Comparison of ENCODE assay signal across 8 mouse cellular contexts in the genomic region with DNA sequence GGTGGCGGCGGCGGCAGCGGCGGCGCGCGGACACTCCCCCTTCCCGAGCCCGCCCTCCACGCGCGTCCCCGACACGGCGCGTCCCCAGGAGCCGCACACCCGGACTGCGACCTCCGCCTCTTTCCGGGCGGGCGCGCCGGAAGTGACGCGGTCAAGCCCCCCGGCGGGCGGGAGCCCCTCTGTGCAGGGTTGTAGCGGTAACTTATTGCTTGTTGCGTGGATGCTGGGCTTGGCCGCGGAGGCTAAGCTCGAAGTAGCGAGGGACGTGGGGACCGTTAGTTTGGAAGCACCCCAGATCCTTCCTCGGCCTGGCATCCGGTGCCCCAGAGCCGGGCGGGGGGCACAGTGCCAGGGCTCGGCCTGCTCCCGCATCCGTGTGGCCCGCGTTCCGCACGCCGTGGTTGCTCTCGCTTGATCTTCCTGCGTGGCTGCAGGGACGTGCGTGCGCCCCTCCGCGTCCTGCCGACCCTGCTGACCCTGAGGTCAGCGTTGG. TPM values are rescaled to one million over a fixed set of nuclear protein-coding genes. Genes with fewer than 3 reads are reported as not detected.
DNase-seq lines count a peak whose midpoint lies in the region; ATAC-seq and TF ChIP-seq lines count a peak whose summit lies in the region.

A gene (minus strand): TSS at position 90 of the 493 bp plus-strand sequence.

- peak; percentile 86 for ATAC-seq in CD4-positive, CD25-positive, alpha-beta regulatory T cell, adult 4 months
- ATAC-seq in heart, embryonic 15.5 days (replicated peaks; ENCODE audit: insufficient number of reproducible peaks, insufficient read depth, low FRiP score, low read depth), result peak; percentile 96
- peak; percentile 93 for ATAC-seq in liver, embryonic 14.5 days (ENCODE audit: insufficient read depth)
- peak; percentile 98 for ATAC-seq in neural tube, embryonic 11.5 days (ENCODE audit: insufficient read depth, low FRiP score, low TSS enrichment)
- peak; percentile 96 for ATAC-seq in stomach, postnatal 0 days (ENCODE audit: low FRiP score, low TSS enrichment)

- no peaks in the 10 kb centered on the region for H3K27me3 ChIP-seq in forebrain, embryonic 10.5 days (ENCODE audit: poor library complexity, severe bottlenecking)
- H3K27me3 ChIP-seq in heart, embryonic 15.5 days, result no peaks in the 10 kb centered on the region
- no peaks in the 10 kb centered on the region for H3K27me3 ChIP-seq in liver, embryonic 14.5 days (ENCODE audit: control insufficient read depth, insufficient read depth, low read length)
- no peaks in the 10 kb centered on the region for H3K27me3 ChIP-seq in neural tube, embryonic 11.5 days (ENCODE audit: control insufficient read depth, insufficient read depth, low read length)
- no peaks in the 10 kb centered on the region for H3K27me3 ChIP-seq in stomach, postnatal 0 days (ENCODE audit: control insufficient read depth, insufficient read depth, low read length)

- peak within 1 kb of the TSS; percentile 91 for H3K9ac ChIP-seq in heart, embryonic 15.5 days
- peak within 1 kb of the TSS; percentile 82 for H3K9ac ChIP-seq in liver, embryonic 14.5 days (replicated peaks)
- H3K9ac ChIP-seq in neural tube, embryonic 11.5 days (ENCODE audit: low read length), result peak within 1 kb of the TSS; percentile 94
- H3K9ac ChIP-seq in stomach, postnatal 0 days (ENCODE audit: low read length), result peak within 1 kb of the TSS; percentile 92

- DNase-seq in c-Kit-negative CD71-positive TER-119-positive erythroid progenitor cells, embryonic 14.5 days (ENCODE audit: low read depth, low spot score), result peak; percentile 16
- peak; percentile 84 for DNase-seq in forebrain, embryonic 10.5 days (ENCODE audit: extremely low spot score, low spot score)
- DNase-seq in kidney, postnatal 25 days, result peak; percentile 87 to 96
- peak; percentile 42 to 56 (median 49) for DNase-seq in liver, embryonic 14.5 days (ENCODE audit: low read depth in 3 of 3, low spot score in 3 of 3)
- peak; percentile 92 for DNase-seq in neural tube, embryonic 11.5 days (ENCODE audit: low spot score)
- peak; percentile 87 for DNase-seq in stomach, postnatal 0 days (ENCODE audit: low spot score)

- peak within 1 kb of the TSS; percentile 96 for H3K27ac ChIP-seq in forebrain, embryonic 10.5 days
- H3K27ac ChIP-seq in heart, embryonic 15.5 days, result peak within 1 kb of the TSS; percentile 93
- H3K27ac ChIP-seq in liver, embryonic 14.5 days, result peak within 1 kb of the TSS; percentile 22
- peak within 1 kb of the TSS; percentile 79 for H3K27ac ChIP-seq in neural tube, embryonic 11.5 days (ENCODE audit: low read depth, low read length)
- H3K27ac ChIP-seq in stomach, postnatal 0 days (replicated peaks), result peak within 1 kb of the TSS; percentile 94

- peaks cover 20% of the 10 kb centered on the region for H3K4me1 ChIP-seq in forebrain, embryonic 10.5 days
- H3K4me1 ChIP-seq in heart, embryonic 15.5 days (replicated peaks), result peaks cover 3% of the 10 kb centered on the region; the same call in 1 of the 2 replicates
- peaks cover 0 to 4% of the 10 kb centered on the region in 2 experiments; a peak in 1 of 4 replicates for H3K4me1 ChIP-seq in liver, embryonic 14.5 days (replicated peaks; ENCODE audit: control insufficient read depth in 2 of 2, insufficient read depth in 2 of 2, low read length in 1 of 2)
- H3K4me1 ChIP-seq in neural tube, embryonic 11.5 days (ENCODE audit: control insufficient read depth, insufficient read depth, low read length), result peaks cover 12% of the 10 kb centered on the region
- H3K4me1 ChIP-seq in stomach, postnatal 0 days (replicated peaks; ENCODE audit: control insufficient read depth, insufficient read depth), result no peaks in the 10 kb centered on the region

- H3K36me3 ChIP-seq in forebrain, embryonic 10.5 days (replicated peaks), result peaks cover 4% of the 10 kb centered on the region
- H3K36me3 ChIP-seq in heart, embryonic 15.5 days, result no peaks in the 10 kb centered on the region
- H3K36me3 ChIP-seq in liver, embryonic 14.5 days (replicated peaks; ENCODE audit: control insufficient read depth, insufficient read depth, low read depth), result no peaks in the 10 kb centered on the region
- no peaks in the 10 kb centered on the region for H3K36me3 ChIP-seq in neural tube, embryonic 11.5 days (ENCODE audit: control insufficient read depth, insufficient read depth, low read length)
- no peaks in the 10 kb centered on the region for H3K36me3 ChIP-seq in stomach, postnatal 0 days (ENCODE audit: control insufficient read depth, insufficient read depth, low read length)

- peak within 1 kb of the TSS; percentile 74 for H3K4me3 ChIP-seq in forebrain, embryonic 10.5 days
- H3K4me3 ChIP-seq in heart, embryonic 15.5 days, result peak within 1 kb of the TSS; percentile 91
- H3K4me3 ChIP-seq in liver, embryonic 14.5 days (ENCODE audit: insufficient read depth in 1 of 2, low read depth in 2 of 2, low read length in 2 of 2), result peak within 1 kb of the TSS; percentile 62 to 89
- H3K4me3 ChIP-seq in neural tube, embryonic 11.5 days (ENCODE audit: low read depth, low read length), result peak within 1 kb of the TSS; percentile 94
- H3K4me3 ChIP-seq in stomach, postnatal 0 days (ENCODE audit: low read depth, low read length), result peak within 1 kb of the TSS; percentile 96

- under 1% methylated on average over 59 of the region's 60 CpGs for WGBS in forebrain, embryonic 10.5 days
- WGBS in heart, embryonic 15.5 days, result under 1% methylated on average over 57 of the region's 60 CpGs
- under 1% methylated on average over 56 of the region's 60 CpGs for WGBS in liver, embryonic 14.5 days (ENCODE audit: insufficient replicate concordance)
- under 1% methylated on average over 34 of the region's 60 CpGs for WGBS in neural tube, embryonic 11.5 days
- under 1% methylated on average over 43 of the region's 60 CpGs for WGBS in stomach, postnatal 0 days

- TF ChIP-seq CTCF in liver, embryonic 14.5 days (IDR thresholded peaks at IDR 0.05; ENCODE audit: low read depth), result no peak
- TF ChIP-seq CTCF in stomach, postnatal 0 days (IDR thresholded peaks at IDR 0.05; ENCODE audit: low read depth), result no peak

- peak within 1 kb of the TSS; percentile 68 for H3K4me2 ChIP-seq in heart, embryonic 15.5 days
- peak within 1 kb of the TSS; percentile 67 for H3K4me2 ChIP-seq in liver, embryonic 14.5 days (ENCODE audit: low read depth)
- peak within 1 kb of the TSS; percentile 77 for H3K4me2 ChIP-seq in neural tube, embryonic 11.5 days (ENCODE audit: low read depth)
- H3K4me2 ChIP-seq in stomach, postnatal 0 days (replicated peaks; ENCODE audit: low read depth), result peak within 1 kb of the TSS; percentile 78

- TF ChIP-seq EP300 in liver, embryonic 14.5 days (IDR thresholded peaks at IDR 0.05; ENCODE audit: low read depth), result no peak
- TF ChIP-seq EP300 in stomach, postnatal 0 days (optimal IDR thresholded peaks at IDR 0.05), result no peak

- no peaks in the 10 kb centered on the region for H3K9me3 ChIP-seq in forebrain, embryonic 10.5 days
- no peaks in the 10 kb centered on the region for H3K9me3 ChIP-seq in heart, embryonic 15.5 days (replicated peaks)
- no peaks in the 10 kb centered on the region for H3K9me3 ChIP-seq in liver, embryonic 14.5 days (ENCODE audit: control insufficient read depth, low read length)
- no peaks in the 10 kb centered on the region for H3K9me3 ChIP-seq in neural tube, embryonic 11.5 days (ENCODE audit: control insufficient read depth, low read length)
- no peaks in the 10 kb centered on the region for H3K9me3 ChIP-seq in stomach, postnatal 0 days (ENCODE audit: control insufficient read depth, low read length)

RNA-seq across cellular contexts. Expression of the gene that starts here (rescaled TPM):
- 100 to 1,000 TPM; 121 to 154 TPM for polyA plus RNA-seq in CD4-positive, CD25-positive, alpha-beta regulatory T cell, adult 4 months (2017; shearing (Covaris generic))
- 54.7 and 57.3 TPM in 2 replicates for polyA plus RNA-seq in forebrain, embryonic 10.5 days (2016; fragmentation: Nextera tagmentation; extraction: Ambion mirVana)
- polyA plus RNA-seq in heart, embryonic 15.5 days (2015; fragmentation: Nextera tagmentation; extraction: Ambion mirVana), result 46.8 and 52.7 TPM in 2 replicates
- 4.8 and 6.1 TPM in 2 replicates for polyA plus RNA-seq in liver, embryonic 14.5 days (2012; rRNA removed)
- 10.9 and 12.5 TPM in 2 replicates for polyA plus RNA-seq in liver, embryonic 14.5 days (2014; fragmentation: Nextera tagmentation; extraction: Ambion mirVana)
- 76.3 and 80.6 TPM in 2 replicates for polyA plus RNA-seq in neural tube, embryonic 11.5 days (2014; fragmentation: Nextera tagmentation; extraction: Ambion mirVana)
- polyA plus RNA-seq in stomach, postnatal 0 days (2015; fragmentation: Nextera tagmentation; extraction: Ambion mirVana), result 27.8 and 28.8 TPM in 2 replicates

Comparison
In these comparisons a context has a peak if more than half of its experiments do, and no peak if none do; other contexts are left out.
1. Peak in every context shown above with its lines: DNase-seq, ATAC-seq, H3K4me3 ChIP-seq and H3K27ac ChIP-seq.
2. DNase-seq: peak in every context shown above with its lines; median percentile 92 in neural tube, embryonic 11.5 days; 92 in kidney, postnatal 25 days; 87 in stomach, postnatal 0 days; 84 in forebrain, embryonic 10.5 days; 49 in liver, embryonic 14.5 days; 16 in c-Kit-negative CD71-positive TER-119-positive erythroid progenitor cells, embryonic 14.5 days.
3. H3K27ac ChIP-seq: peak in every context shown above with its lines; median percentile 96 in forebrain, embryonic 10.5 days; 94 in stomach, postnatal 0 days; 93 in heart, embryonic 15.5 days; 79 in neural tube, embryonic 11.5 days; 22 in liver, embryonic 14.5 days.